Mouse (Mus musculus) T-helper 1 cell (primary cell): ENCODE measurements around the gene Methig1.
"Not testable (repeated sequence)": the region's sequence is repeated elsewhere in the genome, so short reads cannot be mapped to it uniquely, and the experiment has no call there.

Experiments
- in situ Hi-C: fragments of 300-600 bp; cut with MboI, MseI; formaldehyde crosslinking; loops from one replicate; pipeline ENCODE4 v1.15.1; 2025; ENCODE audit warnings: high pct_unique_total_duplicates

The Methig1 gene

GRCm38 (mm10) chr15:100352711-100353250 is at the start of gene Methig1, which contains the start of gene Mettl7a2:
Methig1 (plus strand) TSS chr15:100353149.
Mettl7a2 (plus strand) TSS chr15:100353200.
- in situ Hi-C loops, result loop anchor here (5.0 kb wide), 1 partner anchor 45 kb away; no protein-coding TSS in a partner anchor

GRCm38 (mm10) chr15:100303428-100304018 is 49.4 kb upstream of the Methig1 start:
- in situ Hi-C loops, result no loop called here

GRCm38 (mm10) chr15:100304019-100304991 is 48.6 kb upstream of the Methig1 start, which contains the start of gene Mettl7a1:
Mettl7a1 (plus strand) TSS chr15:100304140.
- in situ Hi-C loops, result no loop called here

- in situ Hi-C loops, result no loop called here
Measured at GRCm38 (mm10) chr15:100306201-100306600, 46.7 kb upstream of the Methig1 start.

GRCm38 (mm10) chr15:100307438-100308096 is 45.4 kb upstream of the Methig1 start:
- in situ Hi-C loops, result not testable (repeated sequence)

GRCm38 (mm10) chr15:100312346-100312745 is 40.6 kb upstream of the Methig1 start:
- in situ Hi-C loops, result no loop called here

- in situ Hi-C loops, result no loop called here
Measured at GRCm38 (mm10) chr15:100314448-100315145, 38.4 kb upstream of the Methig1 start.

GRCm38 (mm10) chr15:100318014-100318671 is 34.8 kb upstream of the Methig1 start:
- in situ Hi-C loops, result not testable (repeated sequence)

- in situ Hi-C loops, result no loop called here
Measured at GRCm38 (mm10) chr15:100319884-100320283, 33.1 kb upstream of the Methig1 start.

GRCm38 (mm10) chr15:100320295-100320905 is 32.5 kb upstream of the Methig1 start:
- in situ Hi-C loops, result no loop called here

GRCm38 (mm10) chr15:100321134-100321533 is 31.8 kb upstream of the Methig1 start:
- in situ Hi-C loops, result no loop called here

GRCm38 (mm10) chr15:100324021-100324591 is 28.8 kb upstream of the Methig1 start:
- in situ Hi-C loops, result no loop called here

GRCm38 (mm10) chr15:100325235-100325634 is 27.7 kb upstream of the Methig1 start:
- in situ Hi-C loops, result no loop called here

- in situ Hi-C loops, result not testable (repeated sequence)
Measured at GRCm38 (mm10) chr15:100328089-100328488, 24.9 kb upstream of the Methig1 start.

- in situ Hi-C loops, result not testable (repeated sequence)
Measured at GRCm38 (mm10) chr15:100329336-100329735, 23.6 kb upstream of the Methig1 start.

GRCm38 (mm10) chr15:100330739-100331138 is 22.2 kb upstream of the Methig1 start:
- in situ Hi-C loops, result loop anchor here (5.0 kb wide), 1 partner anchor 47 kb away; no protein-coding TSS in a partner anchor

GRCm38 (mm10) chr15:100332077-100332961 is 20.6 kb upstream of the Methig1 start:
- in situ Hi-C loops, result loop anchor here (5.0 kb wide), 1 partner anchor 45 kb away; no protein-coding TSS in a partner anchor

GRCm38 (mm10) chr15:100334629-100335028 is 18.3 kb upstream of the Methig1 start, which contains the start of gene Mettl7a3:
Mettl7a3 (plus strand) TSS chr15:100334929.
- in situ Hi-C loops, result loop anchor here (5.0 kb wide), 1 partner anchor 43 kb away; no protein-coding TSS in a partner anchor
